Mouse (Mus musculus): ENCODE results near the gene Prkaca.

GRCm38 (mm10) chr8:83971661-83972060 lies 1.1 kb upstream of the Prkaca start:
- TF ChIP-seq CTCF (IDR thresholded peaks at IDR 0.05; ENCODE audit: borderline replicate concordance, control insufficient read depth, extremely low read depth, insufficient read depth, low read length, poor library complexity) (no peak), POLR2A (IDR thresholded peaks at IDR 0.05; ENCODE audit: control insufficient read depth, extremely low read depth, insufficient read depth, low read length, poor library complexity) (no peak)

All from thymus, adult 2 months (tissue).